Comparison of ENCODE assay signal across 21 mouse cellular contexts in the genomic region with DNA sequence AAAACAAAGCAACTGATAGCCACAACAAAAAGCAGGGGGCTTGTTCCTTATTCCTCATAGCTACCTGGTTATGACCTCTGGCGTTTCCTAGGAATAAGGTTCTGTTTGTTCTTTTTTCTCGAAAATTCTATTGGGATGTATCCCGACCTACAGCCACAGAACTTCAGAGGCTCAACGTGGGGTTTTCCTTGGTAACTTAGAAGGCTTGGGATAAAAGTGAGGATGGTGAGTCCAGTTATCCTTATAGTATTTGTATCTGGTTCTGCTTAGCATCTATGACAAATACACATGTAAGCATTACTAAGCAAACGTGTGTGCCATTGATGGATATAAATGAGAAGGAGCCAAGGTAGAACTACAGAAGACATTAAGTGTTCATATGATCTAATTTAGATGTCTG. TPM values are rescaled to one million over a fixed set of nuclear protein-coding genes. Genes with fewer than 3 reads are reported as not detected.
A peak's percentile ranks its signal among the peaks of the same experiment; 100 is the strongest.
DNase-seq lines count a peak whose midpoint lies in the region; ATAC-seq and TF ChIP-seq lines count a peak whose summit lies in the region.
"Had no signal": no experiment of that assay in that cellular context is flagged by ENCODE, and none has a peak within 500 bp of the region (broad histone marks: within the 10 kb centered on the region; RNA-seq: fewer than 3 reads in every experiment).

A gene (minus strand): TSS at position 101 of the 400 bp plus-strand sequence.

- WGBS in hindbrain, embryonic 14.5 days, result 81% methylated on average over 5 of the region's 5 CpGs
- WGBS in hindbrain, embryonic 13.5 days, result 87% methylated on average over 5 of the region's 5 CpGs

- H3K9me3 ChIP-seq in hindbrain, embryonic 14.5 days (ENCODE audit: control insufficient read depth, low read length), result no peaks in the 10 kb centered on the region
- H3K9me3 ChIP-seq in hindbrain, embryonic 13.5 days, result no peaks in the 10 kb centered on the region

- H3K9ac ChIP-seq in hindbrain, embryonic 14.5 days, result no peak within 1 kb of the TSS
- no peak within 1 kb of the TSS for H3K9ac ChIP-seq in hindbrain, embryonic 13.5 days

- no peaks in the 10 kb centered on the region for H3K36me3 ChIP-seq in hindbrain, embryonic 14.5 days (replicated peaks; ENCODE audit: control insufficient read depth, insufficient read depth)
- H3K36me3 ChIP-seq in hindbrain, embryonic 13.5 days, result no peaks in the 10 kb centered on the region
- H3K36me3 ChIP-seq in testis, adult 2 months (ENCODE audit: control insufficient read depth, insufficient read depth, low read length), result no peaks in the 10 kb centered on the region
- H3K36me3 ChIP-seq: G1E had no signal

- TF ChIP-seq POLR2A in testis, adult 2 months (IDR thresholded peaks at IDR 0.05; ENCODE audit: control insufficient read depth, low read depth, low read length), result no peak

- DNase-seq in hindbrain, embryonic 14.5 days (ENCODE audit: low spot score), result no peak
- no peak for DNase-seq in testis, postnatal 10 days (ENCODE audit: low spot score)
- DNase-seq: adrenal gland, adult 2 months; adrenal gland, adult 8-10 months; adrenal gland, postnatal 10 days; adrenal gland, postnatal 14 days; adrenal gland, postnatal 25 days; adrenal gland, postnatal 36 days; B cell, adult 2 months; cerebellum, adult 11 months; cerebellum, adult 11-12 months; cerebellum, adult 18-20 months had no signal

- H3K4me1 ChIP-seq in hindbrain, embryonic 14.5 days (replicated peaks; ENCODE audit: control insufficient read depth, insufficient read depth, low read length), result peaks cover 3% of the 10 kb centered on the region
- H3K4me1 ChIP-seq in hindbrain, embryonic 13.5 days (replicated peaks), result peaks cover 3% of the 10 kb centered on the region; the same call in 1 of the 2 replicates
- no peaks in the 10 kb centered on the region; the same call in none of the 2 replicates for H3K4me1 ChIP-seq in testis, adult 2 months (ENCODE audit: control insufficient read depth, insufficient read depth, low read length)

- no peaks in the 10 kb centered on the region for H3K27me3 ChIP-seq in hindbrain, embryonic 14.5 days (ENCODE audit: control insufficient read depth, insufficient read depth, low read length)
- no peaks in the 10 kb centered on the region for H3K27me3 ChIP-seq in hindbrain, embryonic 13.5 days
- H3K27me3 ChIP-seq in testis, adult 2 months (ENCODE audit: control insufficient read depth, insufficient read depth, low read length), result no peaks in the 10 kb centered on the region
- H3K27me3 ChIP-seq: CH12.LX, Patski had no signal

- TF ChIP-seq CTCF in testis, adult 2 months (IDR thresholded peaks at IDR 0.05; ENCODE audit: control insufficient read depth, insufficient read depth, insufficient replicate concordance, low read depth, low read length), result no peak

- no peak for ATAC-seq in hindbrain, embryonic 14.5 days (ENCODE audit: low FRiP score)
- ATAC-seq in hindbrain, embryonic 13.5 days (ENCODE audit: low FRiP score), result no peak
- ATAC-seq: activated CD4-positive, CD25-positive, alpha-beta regulatory T cell, adult 4 months; CD4-positive, CD25-positive, alpha-beta regulatory T cell, adult 4 months; Patski had no signal

- H3K4me3 ChIP-seq in hindbrain, embryonic 14.5 days (replicated peaks; ENCODE audit: low read length), result no peak within 1 kb of the TSS
- H3K4me3 ChIP-seq in hindbrain, embryonic 13.5 days, result no peak within 1 kb of the TSS
- H3K4me3 ChIP-seq in testis, adult 2 months (ENCODE audit: control insufficient read depth, low read depth, low read length), result peak within 1 kb of the TSS; percentile 58

- H3K27ac ChIP-seq in hindbrain, embryonic 14.5 days, result 0 out of 2 replicates have a peak within 1 kb of the TSS, but pooled peaks have one; percentile 7
- H3K27ac ChIP-seq in hindbrain, embryonic 13.5 days, result no peak within 1 kb of the TSS
- no peak within 1 kb of the TSS for H3K27ac ChIP-seq in testis, adult 2 months (ENCODE audit: control insufficient read depth, insufficient read depth, low read depth, low read length)

- no peak within 1 kb of the TSS for H3K4me2 ChIP-seq in hindbrain, embryonic 14.5 days (replicated peaks)
- H3K4me2 ChIP-seq in hindbrain, embryonic 13.5 days, result no peak within 1 kb of the TSS

RNA-seq across cellular contexts. Expression of the gene that starts here (rescaled TPM):
- not detected in 2 replicates for polyA plus RNA-seq in hindbrain, embryonic 14.5 days (2014; fragmentation: Nextera tagmentation; extraction: Ambion mirVana)
- 0.13 TPM in 1 of 2 replicates, not detected in the other for polyA plus RNA-seq in hindbrain, embryonic 13.5 days (2015; fragmentation: Nextera tagmentation; extraction: Ambion mirVana)
- polyA plus RNA-seq in testis, adult 2 months (2012; rRNA removed), result 14.8 and 18.9 TPM in 2 replicates
- polyA plus RNA-seq: activated CD4-positive, CD25-positive, alpha-beta regulatory T cell, adult 4 months; adrenal gland, adult 2 months; brain, embryonic 14.5 days; C2C12; CD4-positive, CD25-positive, alpha-beta regulatory T cell, adult 4 months; G1E had no signal

Comparison
In these comparisons a context has a peak if more than half of its experiments do, and no peak if none do; other contexts are left out.
1. RNA of the gene that starts here (polyA plus RNA-seq): 14.8 to 18.9 TPM in testis, adult 2 months; 0.13 TPM in hindbrain, embryonic 13.5 days and not detected in hindbrain, embryonic 14.5 days; every median in the first group is over 10 times any median in the second.